12 mouse cellular contexts compared by ENCODE assay signal in the genomic region with DNA sequence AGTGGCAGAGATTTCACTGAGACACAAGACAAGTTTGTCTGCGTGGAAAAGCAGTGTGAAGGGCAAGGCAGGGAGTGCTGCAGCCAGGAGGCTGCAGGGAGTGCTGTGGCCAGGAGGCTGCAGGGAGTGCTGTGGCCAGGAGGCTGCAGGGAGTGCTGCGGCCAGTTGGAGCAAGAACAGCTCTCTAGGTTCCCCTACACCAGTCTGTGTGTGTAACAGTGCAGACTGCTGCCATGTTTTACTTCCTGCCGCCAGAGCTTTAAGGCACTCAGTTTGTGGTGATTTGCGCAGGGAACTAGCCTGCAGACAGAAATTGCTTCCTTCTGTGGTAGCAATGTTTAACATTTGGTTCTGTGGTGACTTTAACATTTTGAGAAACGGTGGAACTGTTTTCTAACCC.
DNase-seq lines count a peak whose midpoint lies in the region; ATAC-seq and TF ChIP-seq lines count a peak whose summit lies in the region.
"Had no signal": no experiment of that assay in that cellular context is flagged by ENCODE, and none has a peak within 500 bp of the region (broad histone marks: within the 10 kb centered on the region; RNA-seq: fewer than 3 reads in every experiment).

No protein-coding gene starts in this region.

- no peaks in the 10 kb centered on the region for H3K9me3 ChIP-seq in forebrain, embryonic 14.5 days (replicated peaks; ENCODE audit: control insufficient read depth, low read length)
- no peaks in the 10 kb centered on the region; the same call in 1 of the 2 replicates for H3K9me3 ChIP-seq in forebrain, embryonic 10.5 days
- no peaks in the 10 kb centered on the region for H3K9me3 ChIP-seq in E14TG2a.4 (ENCODE audit: low read length)
- no peaks in the 10 kb centered on the region for H3K9me3 ChIP-seq in forebrain, postnatal 0 days (ENCODE audit: low read length)
- no peaks in the 10 kb centered on the region for H3K9me3 ChIP-seq in kidney, embryonic 14.5 days (ENCODE audit: control insufficient read depth, low read length)
- H3K9me3 ChIP-seq: midbrain, embryonic 12.5 days; stomach, embryonic 15.5 days had no signal

- no peaks in the 10 kb centered on the region for H3K27me3 ChIP-seq in forebrain, embryonic 14.5 days (replicated peaks; ENCODE audit: control insufficient read depth, insufficient read depth, low read length)
- no peaks in the 10 kb centered on the region for H3K27me3 ChIP-seq in forebrain, embryonic 10.5 days (ENCODE audit: poor library complexity, severe bottlenecking)
- no peaks in the 10 kb centered on the region for H3K27me3 ChIP-seq in E14TG2a.4 (ENCODE audit: insufficient read depth, low read length)
- H3K27me3 ChIP-seq in forebrain, postnatal 0 days (ENCODE audit: insufficient read depth, low read length): no peaks in the 10 kb centered on the region
- no peaks in the 10 kb centered on the region for H3K27me3 ChIP-seq in kidney, embryonic 14.5 days (ENCODE audit: control insufficient read depth, insufficient read depth, low read length)
- H3K27me3 ChIP-seq: midbrain, embryonic 12.5 days; stomach, embryonic 15.5 days had no signal

- DNase-seq in forebrain, embryonic 14.5 days (ENCODE audit: low spot score): no peak
- no peak for DNase-seq in forebrain, embryonic 10.5 days (ENCODE audit: extremely low spot score, low spot score)
- DNase-seq in ZHBTc4 (ENCODE audit: low read depth, low spot score) (peak; percentile 58), MN1 (ENCODE audit: low spot score) (no peak)
- DNase-seq in forebrain, postnatal 0 days: no peak
- no peak for DNase-seq in heart, postnatal 4 days
- DNase-seq: lung, postnatal 14 days had no signal

- 0 out of 2 replicates have a peak, but pooled peaks have one; percentile 44 for ATAC-seq in forebrain, embryonic 14.5 days
- peak; percentile 77 for ATAC-seq in forebrain, postnatal 0 days
- no peak for ATAC-seq in kidney, embryonic 14.5 days (ENCODE audit: low FRiP score, low TSS enrichment)

- H3K27ac ChIP-seq in forebrain, embryonic 14.5 days (ENCODE audit: low read depth, low read length): no peak overlapping the region
- H3K27ac ChIP-seq in forebrain, embryonic 10.5 days: no peak overlapping the region
- H3K27ac ChIP-seq in forebrain, postnatal 0 days (ENCODE audit: low read depth, low read length): no peak overlapping the region
- no peak overlapping the region for H3K27ac ChIP-seq in kidney, embryonic 14.5 days (ENCODE audit: low read depth, low read length)
- H3K27ac ChIP-seq: kidney, postnatal 0 days; midbrain, embryonic 12.5 days; stomach, embryonic 15.5 days had no signal

- H3K9ac ChIP-seq in forebrain, embryonic 14.5 days (ENCODE audit: low read length): no peak overlapping the region
- H3K9ac ChIP-seq in forebrain, postnatal 0 days: no peak overlapping the region
- no peak overlapping the region for H3K9ac ChIP-seq in kidney, embryonic 14.5 days (ENCODE audit: low read depth, low read length)
- H3K9ac ChIP-seq: midbrain, embryonic 12.5 days; stomach, embryonic 15.5 days had no signal

- no peak for TF ChIP-seq CTCF in E14TG2a.4 (conservative IDR thresholded peaks at IDR 0.05; ENCODE audit: low read length)
- TF ChIP-seq CTCF in forebrain, postnatal 0 days (IDR thresholded peaks at IDR 0.05; ENCODE audit: low read depth): no peak

- no peaks in the 10 kb centered on the region; the same call in 1 of the 2 replicates for H3K36me3 ChIP-seq in forebrain, embryonic 14.5 days (ENCODE audit: control insufficient read depth, insufficient read depth, low read length)
- peaks cover 24% of the 10 kb centered on the region for H3K36me3 ChIP-seq in forebrain, embryonic 10.5 days (replicated peaks)
- peaks cover 4% of the 10 kb centered on the region for H3K36me3 ChIP-seq in E14TG2a.4 (ENCODE audit: insufficient read depth, low read length)
- H3K36me3 ChIP-seq in forebrain, postnatal 0 days (ENCODE audit: insufficient read depth): no peaks in the 10 kb centered on the region
- no peaks in the 10 kb centered on the region for H3K36me3 ChIP-seq in kidney, embryonic 14.5 days (ENCODE audit: control insufficient read depth, insufficient read depth, low read length)

- no peak overlapping the region for H3K4me3 ChIP-seq in forebrain, embryonic 14.5 days (ENCODE audit: low read depth, low read length)
- H3K4me3 ChIP-seq in forebrain, embryonic 10.5 days: no peak overlapping the region
- peak overlapping the region; percentile 50 for H3K4me3 ChIP-seq in E14TG2a.4 (replicated peaks; ENCODE audit: low read length)
- no peak overlapping the region for H3K4me3 ChIP-seq in forebrain, postnatal 0 days (ENCODE audit: low read depth, low read length)
- no peak overlapping the region for H3K4me3 ChIP-seq in kidney, embryonic 14.5 days (ENCODE audit: low read length)
- H3K4me3 ChIP-seq: midbrain, embryonic 12.5 days; stomach, embryonic 15.5 days had no signal

- no peak overlapping the region for H3K4me2 ChIP-seq in forebrain, embryonic 14.5 days (ENCODE audit: low read length)
- H3K4me2 ChIP-seq in forebrain, postnatal 0 days (ENCODE audit: low read depth): no peak overlapping the region
- no peak overlapping the region for H3K4me2 ChIP-seq in kidney, embryonic 14.5 days (replicated peaks; ENCODE audit: low read depth, low read length)
- H3K4me2 ChIP-seq: midbrain, embryonic 12.5 days; stomach, embryonic 15.5 days had no signal

- H3K4me1 ChIP-seq in forebrain, embryonic 14.5 days (ENCODE audit: control insufficient read depth, insufficient read depth, low read length): no peaks in the 10 kb centered on the region
- peaks cover 5% of the 10 kb centered on the region for H3K4me1 ChIP-seq in forebrain, embryonic 10.5 days
- peaks cover 54% of the 10 kb centered on the region for H3K4me1 ChIP-seq in E14TG2a.4 (replicated peaks; ENCODE audit: low read depth, low read length)
- no peaks in the 10 kb centered on the region for H3K4me1 ChIP-seq in forebrain, postnatal 0 days (ENCODE audit: insufficient read depth)
- no peaks in the 10 kb centered on the region for H3K4me1 ChIP-seq in kidney, embryonic 14.5 days (ENCODE audit: control insufficient read depth, insufficient read depth, low read length)
- H3K4me1 ChIP-seq: midbrain, embryonic 12.5 days; stomach, embryonic 15.5 days had no signal

- WGBS in forebrain, embryonic 14.5 days: 55% methylated on average over 5 of the region's 5 CpGs
- 70% methylated on average over 5 of the region's 5 CpGs for WGBS in forebrain, embryonic 10.5 days
- WGBS in forebrain, postnatal 0 days: 50% methylated on average over 5 of the region's 5 CpGs
- WGBS in kidney, embryonic 14.5 days: 67% methylated on average over 5 of the region's 5 CpGs
